Mouse (Mus musculus) spleen, postnatal 4 days (tissue): ENCODE results near the gene Eogt.

ENCODE experiments used
- DNase-seq, 2 experiments: peaks; one replicate each; pipeline ENCODE4 v3.0.0; 2022; ENCODE audit warnings: low spot score in 2 of 2

The Eogt gene

GRCm38 (mm10) chr6:97106106-97106505 is 42.9 kb downstream of the Eogt start:
- no peak for DNase-seq

GRCm38 (mm10) chr6:97104264-97104852 is 44.6 kb downstream of the Eogt start:
- DNase-seq = no peak

GRCm38 (mm10) chr6:97101958-97102702 is 46.9 kb downstream of the Eogt start:
- DNase-seq = no peak

- no peak for DNase-seq
These were observed 47.6 kb downstream of the Eogt start for GRCm38 (mm10) chr6:97101190-97101957.

- DNase-seq = no peak
These were observed 66.6 kb downstream of the Eogt start for GRCm38 (mm10) chr6:97082336-97082735.

- DNase-seq = no peak
These were observed 69.0 kb downstream of the Eogt start for GRCm38 (mm10) chr6:97080016-97080415.

GRCm38 (mm10) chr6:97060074-97060681 is 88.8 kb downstream of the Eogt start, which contains the start of gene Fam19a4:
Fam19a4 (minus strand) TSS chr6:97060413.
- no peak for DNase-seq
